In genomic region chr1:184730453-184731013, GRCm38 (mm10) we compare ENCODE assay signal across 8 mouse cellular contexts. TPM values are rescaled to one million over a fixed set of nuclear protein-coding genes. Genes with fewer than 3 reads are reported as not detected.
DNase-seq lines count a peak whose midpoint lies in the region; ATAC-seq and TF ChIP-seq lines count a peak whose summit lies in the region.

No protein-coding gene starts in this region.

- DNase-seq in kidney, postnatal 0 days (ENCODE audit: low spot score), result no peak
- no peak for DNase-seq in kidney, postnatal 14 days
- peak; percentile 58 for DNase-seq in embryo, embryonic 9.5 days (ENCODE audit: extremely low spot score)
- no peak for DNase-seq in liver, postnatal 0 days
- no peak for DNase-seq in thymus, postnatal 4 days
- DNase-seq in right cerebral cortex, postnatal 36 days (ENCODE audit: low spot score in 2 of 2), result no peak
- no peak for DNase-seq in urinary bladder, postnatal 36 days (ENCODE audit: low spot score in 2 of 2)

- peak overlapping the region; percentile 62 for H3K4me3 ChIP-seq in kidney, postnatal 0 days (replicated peaks; ENCODE audit: low read depth, low read length)
- H3K4me3 ChIP-seq in hindbrain, embryonic 12.5 days, result peak overlapping the region; percentile 18
- H3K4me3 ChIP-seq in liver, postnatal 0 days (ENCODE audit: low read depth, low read length), result peak overlapping the region; percentile 72

- H3K27ac ChIP-seq in kidney, postnatal 0 days, result no peak overlapping the region
- H3K27ac ChIP-seq in hindbrain, embryonic 12.5 days, result no peak overlapping the region
- H3K27ac ChIP-seq in liver, postnatal 0 days (ENCODE audit: low read depth), result peak overlapping the region; percentile 93; the same call in 1 of the 2 replicates

- ATAC-seq in kidney, postnatal 0 days (replicated peaks; ENCODE audit: low FRiP score, low read depth), result no peak
- ATAC-seq in hindbrain, embryonic 12.5 days (ENCODE audit: low FRiP score), result no peak
- no peak for ATAC-seq in liver, postnatal 0 days

- no peak for TF ChIP-seq CTCF in kidney, postnatal 0 days (IDR thresholded peaks at IDR 0.05; ENCODE audit: low read depth)
- no peak for TF ChIP-seq CTCF in liver, postnatal 0 days (IDR thresholded peaks at IDR 0.05; ENCODE audit: low read depth)

- 9% methylated on average over 12 of the region's 12 CpGs for WGBS in kidney, postnatal 0 days
- 2% methylated on average over 12 of the region's 12 CpGs for WGBS in hindbrain, embryonic 12.5 days
- 30% methylated on average over 12 of the region's 12 CpGs for WGBS in liver, postnatal 0 days (ENCODE audit: insufficient replicate concordance)

- H3K27me3 ChIP-seq in kidney, postnatal 0 days (ENCODE audit: insufficient read depth, low read length), result peaks cover 74% of the 10 kb centered on the region
- peaks cover 93% of the 10 kb centered on the region for H3K27me3 ChIP-seq in hindbrain, embryonic 12.5 days
- H3K27me3 ChIP-seq in liver, postnatal 0 days (ENCODE audit: insufficient read depth, low read length), result peaks cover 73% of the 10 kb centered on the region

- H3K4me2 ChIP-seq in kidney, postnatal 0 days (ENCODE audit: low read length), result peak overlapping the region; percentile 80
- H3K4me2 ChIP-seq in hindbrain, embryonic 12.5 days (replicated peaks), result no peak overlapping the region
- peak overlapping the region; percentile 78 for H3K4me2 ChIP-seq in liver, postnatal 0 days (ENCODE audit: low read depth, low read length)

- no peak for TF ChIP-seq EP300 in liver, postnatal 0 days (IDR thresholded peaks at IDR 0.05; ENCODE audit: low read depth)

- peaks cover 20% of the 10 kb centered on the region; the same call in 1 of the 2 replicates for H3K4me1 ChIP-seq in kidney, postnatal 0 days (replicated peaks; ENCODE audit: insufficient read depth, low read length)
- peaks cover 28% of the 10 kb centered on the region for H3K4me1 ChIP-seq in hindbrain, embryonic 12.5 days
- H3K4me1 ChIP-seq in liver, postnatal 0 days (ENCODE audit: insufficient read depth), result peaks cover 12% of the 10 kb centered on the region; the same call in 1 of the 2 replicates

- H3K9ac ChIP-seq in kidney, postnatal 0 days (ENCODE audit: low read depth, low read length), result no peak overlapping the region
- no peak overlapping the region for H3K9ac ChIP-seq in hindbrain, embryonic 12.5 days
- H3K9ac ChIP-seq in liver, postnatal 0 days (replicated peaks), result peak overlapping the region; percentile 81

- no peaks in the 10 kb centered on the region for H3K36me3 ChIP-seq in kidney, postnatal 0 days (ENCODE audit: insufficient read depth, low read length)
- H3K36me3 ChIP-seq in hindbrain, embryonic 12.5 days, result no peaks in the 10 kb centered on the region
- peaks cover 4% of the 10 kb centered on the region; the same call in 1 of the 2 replicates for H3K36me3 ChIP-seq in liver, postnatal 0 days (replicated peaks; ENCODE audit: insufficient read depth, low read length)

- H3K9me3 ChIP-seq in kidney, postnatal 0 days (replicated peaks; ENCODE audit: low read length), result no peaks in the 10 kb centered on the region
- H3K9me3 ChIP-seq in hindbrain, embryonic 12.5 days (replicated peaks), result no peaks in the 10 kb centered on the region
- H3K9me3 ChIP-seq in liver, postnatal 0 days (ENCODE audit: low read length), result no peaks in the 10 kb centered on the region

RNA-seq across cellular contexts. Expression of gene Hlx, which starts 1.9 kb away (rescaled TPM):
- 12.1 and 12.7 TPM in 2 replicates for polyA plus RNA-seq in kidney, postnatal 0 days (2015; fragmentation: Nextera tagmentation; extraction: Ambion mirVana)
- polyA plus RNA-seq in hindbrain, embryonic 12.5 days (2016; fragmentation: Nextera tagmentation; extraction: Ambion mirVana), result 5.6 and 9.1 TPM in 2 replicates
- 8.3 and 9.7 TPM in 2 replicates for polyA plus RNA-seq in liver, postnatal 0 days (2015; fragmentation: Nextera tagmentation; extraction: Ambion mirVana)

Comparison
In these comparisons a context has a peak if more than half of its experiments do, and no peak if none do; other contexts are left out.
1. H3K4me3 ChIP-seq: peak in every context shown above with its lines; median percentile 72 in liver, postnatal 0 days; 62 in kidney, postnatal 0 days; 18 in hindbrain, embryonic 12.5 days.